Mouse (Mus musculus) heart, embryonic 10.5 days (tissue): ENCODE results near the gene Ttc4. TPM values are rescaled to one million over a fixed set of nuclear protein-coding genes. Genes with fewer than 3 reads are reported as not detected.

ENCODE experiments used
- DNase-seq: peaks from one replicate; pipeline ENCODE4 v3.0.0-alpha.2; 2017; ENCODE audit warnings: low spot score
- H3K27ac ChIP-seq: fragments of 300-500 bp; sonication (generic); 2 replicates; pipeline ENCODE4 v1.5.1; 2016; ENCODE audit warnings: mild to moderate bottlenecking
- H3K27me3 ChIP-seq: fragments of 300-500 bp; sonication (generic); 2 replicates; pipeline ENCODE4 v1.6.1; 2016; ENCODE audit warnings: mild to moderate bottlenecking; ENCODE audit not compliant: poor library complexity, insufficient read depth, severe bottlenecking
- H3K36me3 ChIP-seq: fragments of 300-500 bp; sonication (generic); 2 replicates; pipeline ENCODE4 v1.6.1; 2016; ENCODE audit warnings: mild to moderate bottlenecking, moderate library complexity
- H3K4me1 ChIP-seq: fragments of 300-500 bp; sonication (generic); 2 replicates; pipeline ENCODE4 v1.6.1; 2016; ENCODE audit warnings: mild to moderate bottlenecking
- H3K4me3 ChIP-seq: fragments of 300-500 bp; sonication (generic); 2 replicates; pipeline ENCODE4 v1.5.1; 2016; ENCODE audit warnings: mild to moderate bottlenecking, moderate library complexity
- H3K9me3 ChIP-seq: fragments of 300-500 bp; sonication (generic); 2 replicates; pipeline ENCODE4 v1.6.1; 2016; ENCODE audit warnings: mild to moderate bottlenecking, moderate library complexity
- WGBS: fragments of 180-500 bp; shearing (Covaris S2); methylation state at CpG from one replicate; pipeline ENCODE4 v1.1.7; 2016; 5-methylcytosine and 5-hydroxymethylcytosine counted together
- polyA plus RNA-seq: library from polyadenylated mRNA; unstranded; fragments of >200 nt; fragmentation: Nextera tagmentation; extraction: Ambion mirVana; gene quantifications from 2 replicates; pipeline ENCODE4 v1.2.1, GENCODE M21; 2016

The Ttc4 gene
- polyA plus RNA-seq, 1 experiment from 2014 or later, result 86.0 TPM

DNA sequence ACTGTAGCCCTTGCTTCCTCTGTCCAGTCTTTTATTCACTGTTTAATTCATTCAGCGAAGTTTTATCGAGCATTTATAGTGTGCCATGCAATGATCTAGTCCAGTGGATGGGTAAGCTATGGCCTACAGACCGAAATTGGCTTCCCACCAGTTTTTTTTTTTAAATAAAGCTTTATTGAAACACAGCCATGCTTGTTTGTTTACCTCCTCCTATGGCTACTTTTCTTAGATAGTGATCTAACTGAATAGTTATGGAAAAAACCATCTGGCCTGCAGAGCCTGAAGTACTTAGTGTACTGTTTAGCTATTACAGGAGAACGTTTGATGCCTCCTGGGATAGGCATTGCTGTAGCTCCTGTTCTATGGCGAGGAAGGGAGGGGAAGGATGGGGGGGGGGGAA lies 32.9 kb downstream of the Ttc4 start:
- Histone ChIP-seq H3K9me3 (no peaks in the 10 kb centered on the region), H3K36me3 (no peaks in the 10 kb centered on the region), H3K27me3 (peaks cover 29% of the 10 kb centered on the region), H3K27ac (no peak overlapping the region), H3K4me1 (peaks cover 11% of the 10 kb centered on the region), H3K4me3 (no peak overlapping the region)
- WGBS, result 80% methylated on average over 5 of the region's 5 CpGs
- no peak for DNase-seq

DNA sequence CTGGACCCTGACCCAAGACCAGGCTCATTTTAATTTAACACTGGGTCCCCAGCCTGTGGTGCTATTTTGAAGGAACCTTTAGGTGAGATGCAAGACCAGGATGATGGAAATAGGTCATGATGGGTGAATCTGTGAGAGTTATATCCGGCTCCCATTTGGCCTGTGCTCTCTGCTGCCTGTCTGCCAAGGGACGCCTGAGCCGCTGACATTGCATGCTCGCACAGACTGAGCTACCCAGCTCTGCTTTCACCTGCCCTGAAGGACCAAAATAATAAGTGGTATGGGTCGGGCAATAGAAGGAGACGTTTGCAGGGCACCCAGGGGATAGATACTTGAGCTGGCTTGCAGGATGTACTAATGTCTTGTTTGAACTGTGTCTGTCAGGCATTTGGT lies 34.5 kb downstream of the Ttc4 start:
- no peak for DNase-seq
- H3K36me3 ChIP-seq, result no peaks in the 10 kb centered on the region

GRCm38 (mm10) chr4:106643483-106644217 lies 35.1 kb downstream of the Ttc4 start:
- no peak for DNase-seq
- Histone ChIP-seq H3K9me3 (no peaks in the 10 kb centered on the region), H3K4me1 (peaks cover 11% of the 10 kb centered on the region), H3K36me3 (no peaks in the 10 kb centered on the region), H3K4me3 (no peak overlapping the region), H3K27me3 (peaks cover 29% of the 10 kb centered on the region), H3K27ac (no peak overlapping the region)
- 15% methylated on average over 8 of the region's 8 CpGs for WGBS

More for the DNA sequence above, 34.5 kb downstream of the Ttc4 start:
- Histone ChIP-seq H3K4me3 (no peak overlapping the region), H3K27me3 (peaks cover 29% of the 10 kb centered on the region), H3K27ac (no peak overlapping the region), H3K9me3 (no peaks in the 10 kb centered on the region), H3K4me1 (peaks cover 11% of the 10 kb centered on the region)
- 64% methylated on average over 6 of the region's 6 CpGs for WGBS

GRCm38 (mm10) chr4:106634086-106634479 lies 44.7 kb downstream of the Ttc4 start:
- Histone ChIP-seq H3K4me1 (0 out of 2 replicates have a peak, but pooled peaks cover 3% of the 10 kb centered on the region), H3K27ac (no peak overlapping the region), H3K9me3 (no peaks in the 10 kb centered on the region), H3K27me3 (peaks cover 73% of the 10 kb centered on the region), H3K4me3 (no peak overlapping the region), H3K36me3 (no peaks in the 10 kb centered on the region)
- DNase-seq, result no peak
- 42% methylated on average over 9 of the region's 9 CpGs for WGBS

DNA sequence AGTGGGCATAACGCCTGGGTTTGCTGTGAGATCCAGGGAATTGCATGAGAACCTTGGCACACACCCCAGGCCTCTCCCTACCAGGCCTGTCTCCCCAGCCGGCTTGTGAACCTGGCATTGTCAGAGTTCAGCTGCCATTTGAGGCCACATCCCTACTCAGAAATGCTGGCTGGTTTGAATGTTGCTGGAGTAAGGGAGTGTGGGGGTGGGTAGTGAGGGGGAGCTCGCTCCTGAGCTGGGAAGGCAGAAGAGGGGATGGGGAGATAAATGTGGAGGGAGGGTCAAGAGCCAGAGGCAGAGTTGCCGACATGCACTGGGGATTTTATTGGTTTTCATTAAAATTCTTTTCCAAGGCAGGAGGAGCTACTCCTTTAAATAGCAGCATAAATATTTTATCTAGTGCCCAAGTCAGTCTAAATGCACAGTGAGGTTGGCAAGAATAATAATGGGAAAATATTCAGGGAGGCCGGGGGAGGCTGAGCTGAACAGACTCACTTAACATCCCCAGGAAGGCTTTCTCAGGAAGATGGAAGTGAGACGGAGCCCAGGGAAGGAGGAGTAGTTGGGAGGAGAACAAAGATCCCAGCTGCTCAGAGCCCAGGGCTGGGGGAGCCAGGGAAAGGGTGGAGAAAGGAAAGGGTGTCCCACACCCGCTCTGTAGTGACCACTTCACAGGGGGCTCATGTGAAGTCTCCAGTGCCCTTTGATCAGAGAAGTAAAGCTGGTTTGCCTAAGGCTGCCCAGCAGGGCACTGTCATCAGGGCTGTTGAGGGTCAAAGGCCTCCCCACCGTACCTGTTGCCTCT lies 45.3 kb downstream of the Ttc4 start:
- Histone ChIP-seq H3K4me3 (no peak overlapping the region), H3K27me3 (peaks cover 70% of the 10 kb centered on the region), H3K27ac (no peak overlapping the region), H3K4me1 (0 out of 2 replicates have a peak, but pooled peaks cover 3% of the 10 kb centered on the region), H3K9me3 (no peaks in the 10 kb centered on the region), H3K36me3 (no peaks in the 10 kb centered on the region)
- WGBS, result 35% methylated on average over 8 of the region's 8 CpGs
- no peak for DNase-seq

- Histone ChIP-seq H3K4me3 (no peak overlapping the region), H3K4me1 (0 out of 2 replicates have a peak, but pooled peaks cover 3% of the 10 kb centered on the region), H3K36me3 (no peaks in the 10 kb centered on the region), H3K9me3 (no peaks in the 10 kb centered on the region), H3K27me3 (peaks cover 80% of the 10 kb centered on the region), H3K27ac (no peak overlapping the region)
- WGBS, result 33% methylated on average over 1 of the region's 3 CpGs
- no peak for DNase-seq
These were observed 46.4 kb downstream of the Ttc4 start for GRCm38 (mm10) chr4:106632313-106632712.

GRCm38 (mm10) chr4:106630333-106631220 lies 48.2 kb downstream of the Ttc4 start:
- Histone ChIP-seq H3K27ac (no peak overlapping the region), H3K4me3 (no peak overlapping the region), H3K4me1 (0 out of 2 replicates have a peak, but pooled peaks cover 3% of the 10 kb centered on the region), H3K36me3 (no peaks in the 10 kb centered on the region), H3K27me3 (peaks cover 81% of the 10 kb centered on the region), H3K9me3 (no peaks in the 10 kb centered on the region)
- no peak for DNase-seq
- 33% methylated on average over 14 of the region's 14 CpGs for WGBS

DNA sequence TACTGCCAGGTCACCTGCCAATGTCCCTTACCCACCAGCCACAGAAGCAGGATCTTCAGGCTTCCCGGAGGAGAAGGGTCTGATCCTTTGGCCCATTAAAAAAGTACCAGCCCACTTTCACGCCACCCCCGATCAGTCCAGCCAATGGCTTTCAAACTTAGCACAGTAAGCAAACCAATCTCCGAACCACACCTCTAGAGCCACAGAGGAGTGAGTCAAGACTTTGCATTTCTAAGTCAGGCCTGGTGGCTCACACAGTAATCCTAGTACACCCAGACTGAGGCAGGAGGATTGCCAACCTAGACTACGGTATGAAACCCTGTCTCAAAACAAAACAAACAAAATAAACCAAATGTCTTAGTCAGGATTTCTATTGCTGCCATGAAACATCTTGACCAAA lies 49.4 kb downstream of the Ttc4 start:
- 69% methylated on average over 5 of the region's 5 CpGs for WGBS
- H3K27me3 ChIP-seq, result peaks cover 83% of the 10 kb centered on the region
- no peaks in the 10 kb centered on the region for H3K36me3 ChIP-seq
- no peak for DNase-seq
- no peak overlapping the region for H3K4me3 ChIP-seq
- H3K9me3 ChIP-seq, result no peaks in the 10 kb centered on the region
- no peak overlapping the region for H3K27ac ChIP-seq
- 0 out of 2 replicates have a peak, but pooled peaks cover 3% of the 10 kb centered on the region for H3K4me1 ChIP-seq

GRCm38 (mm10) chr4:106628650-106629360 lies 49.9 kb downstream of the Ttc4 start:
- H3K27me3 ChIP-seq, result peaks cover 83% of the 10 kb centered on the region
- H3K4me3 ChIP-seq, result no peak overlapping the region
- no peak overlapping the region for H3K27ac ChIP-seq
- no peak for DNase-seq
- 0 out of 2 replicates have a peak, but pooled peaks cover 3% of the 10 kb centered on the region for H3K4me1 ChIP-seq
- H3K36me3 ChIP-seq, result no peaks in the 10 kb centered on the region
- 27% methylated on average over 9 of the region's 9 CpGs for WGBS
- no peaks in the 10 kb centered on the region for H3K9me3 ChIP-seq

GRCm38 (mm10) chr4:106627809-106628208 lies 50.9 kb downstream of the Ttc4 start:
- Histone ChIP-seq H3K4me3 (no peak overlapping the region), H3K4me1 (0 out of 2 replicates have a peak, but pooled peaks cover 3% of the 10 kb centered on the region), H3K9me3 (no peaks in the 10 kb centered on the region), H3K27me3 (peaks cover 87% of the 10 kb centered on the region), H3K27ac (no peak overlapping the region), H3K36me3 (no peaks in the 10 kb centered on the region)
- 74% methylated on average over 5 of the region's 5 CpGs for WGBS
- DNase-seq, result no peak

DNA sequence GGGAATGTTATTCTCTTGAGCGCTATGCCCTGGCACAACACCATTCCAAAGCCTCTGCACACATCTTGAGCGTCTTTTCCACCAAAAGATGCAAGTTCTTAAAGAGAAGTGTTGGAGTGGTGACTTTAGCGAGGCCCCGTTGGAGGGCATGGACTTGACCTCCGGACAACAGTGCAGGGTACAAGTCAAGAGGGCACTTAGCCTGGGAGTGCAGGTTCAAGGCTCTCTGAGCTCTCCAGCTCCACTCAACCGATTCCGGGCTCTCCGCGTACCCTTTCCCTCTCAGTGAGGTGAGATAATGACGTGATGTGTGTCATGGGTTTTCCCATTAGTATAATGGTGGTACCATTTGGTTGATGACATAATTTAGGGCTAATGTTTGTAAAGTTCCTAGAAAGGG lies 54.5 kb downstream of the Ttc4 start:
- Histone ChIP-seq H3K4me1 (peaks cover 6% of the 10 kb centered on the region), H3K9me3 (no peaks in the 10 kb centered on the region), H3K4me3 (no peak overlapping the region), H3K27ac (no peak overlapping the region), H3K36me3 (no peaks in the 10 kb centered on the region), H3K27me3 (peaks cover 86% of the 10 kb centered on the region)
- no peak for DNase-seq
- 85% methylated on average over 10 of the region's 10 CpGs for WGBS

- no peaks in the 10 kb centered on the region for H3K36me3 ChIP-seq
- H3K4me1 ChIP-seq, result peaks cover 6% of the 10 kb centered on the region
- 26% methylated on average over 27 of the region's 28 CpGs for WGBS
- H3K27me3 ChIP-seq, result peaks cover 88% of the 10 kb centered on the region
- H3K27ac ChIP-seq, result no peak overlapping the region
- peak overlapping the region; percentile 31; the same call in 1 of the 2 replicates for H3K4me3 ChIP-seq
- no peak for DNase-seq
- H3K9me3 ChIP-seq, result no peaks in the 10 kb centered on the region
These were observed 56.0 kb downstream of the Ttc4 start for GRCm38 (mm10) chr4:106622712-106623111.
